Mouse (Mus musculus): ENCODE data around the gene Flnb. TPM values are rescaled to one million over a fixed set of nuclear protein-coding genes. Genes with fewer than 3 reads are reported as not detected.

Flnb gene
- total and polyA plus RNA-seq, 3 experiments = 29.5 to 74.0 (median 61.6) TPM

GRCm38 (mm10) chr14:7992158-7992557 lies 174.4 kb downstream of the Flnb start:
- peak overlapping the region in 2 of 3 experiments; percentile 56 to 68 for H3K4me3 ChIP-seq (replicated peaks in 1 of 3; ENCODE audit: low read depth in 2 of 3, low read length in 2 of 3, poor library complexity in 1 of 3)
- DNase-seq (ENCODE audit: extremely low read depth) = no peak
- peak overlapping the region; percentile 30; the same call in 1 of the 2 replicates for H3K4me2 ChIP-seq (ENCODE audit: insufficient read depth, low read depth, poor library complexity, severe bottlenecking)
- in situ Hi-C loops (cut with MboI; ENCODE audit: low pct_ligation_motif_present, low pct_unique_long_range_greater_than_20kb, low sequenced_read_pairs) = loop anchor here (10.0 kb wide), 2 partner anchors 177 to 183 kb away; partner anchors contain the start of genes Flnb and Pdhb
- peaks cover 54 to 77% of the 10 kb centered on the region in 2 experiments for H3K4me1 ChIP-seq (ENCODE audit: control insufficient read depth in 1 of 2, insufficient read depth in 2 of 2)
- H3K36me3 ChIP-seq (replicated peaks in 1 of 2; ENCODE audit: control insufficient read depth in 1 of 2, insufficient read depth in 1 of 2, low read length in 1 of 2) = peaks cover 0 to 39% of the 10 kb centered on the region in 2 experiments
- no peaks in the 10 kb centered on the region for H3K9me3 ChIP-seq (replicated peaks; ENCODE audit: low read length)
- dilution Hi-C loops (cut with MboI; ENCODE audit: extremely low pct_ligation_motif_present, extremely low pct_unique_long_range_greater_than_20kb, low sequenced_read_pairs) = no loop called here
- TF ChIP-seq MYC (IDR thresholded peaks at IDR 0.05; ENCODE audit: low read depth, low read length) = peak; percentile 71
- TF ChIP-seq IRF4 (IDR thresholded peaks at IDR 0.05; ENCODE audit: low read depth, low read length) = no peak
- no peak for TF ChIP-seq EP300 (IDR thresholded peaks at IDR 0.05; ENCODE audit: low read length)
- TF ChIP-seq ZC3H11A (IDR thresholded peaks at IDR 0.05; ENCODE audit: low read depth, low read length) = no peak
- TF ChIP-seq MAX (IDR thresholded peaks at IDR 0.05; ENCODE audit: low read length) = peak; percentile 77
- no peak overlapping the region; the same call in 1 of the 2 replicates for H3K9ac ChIP-seq (ENCODE audit: insufficient read depth, low read depth)
- no peaks in the 10 kb centered on the region for H3K79me2 ChIP-seq (replicated peaks; ENCODE audit: control insufficient read depth, extremely low read depth, insufficient read depth, poor library complexity, severe bottlenecking)
- H3K27ac ChIP-seq (ENCODE audit: insufficient read depth, low read depth) = no peak overlapping the region
- no peaks in the 10 kb centered on the region for H3K27me3 ChIP-seq (replicated peaks)

GRCm38 (mm10) chr14:7994271-7994767 lies 176.6 kb downstream of the Flnb start, which contains the start of gene Dnase1l3:
TSS of gene Dnase1l3 (minus strand) at chr14:7994573.
- DNase-seq (ENCODE audit: extremely low read depth) = peak; percentile 86
- peak; percentile 12; the same call in 1 of the 2 replicates for TF ChIP-seq USF1 (IDR thresholded peaks at IDR 0.05; ENCODE audit: low read depth, low read length)
- TF ChIP-seq ZC3H11A (IDR thresholded peaks at IDR 0.05; ENCODE audit: low read depth, low read length) = no peak
- TF ChIP-seq MXI1 (IDR thresholded peaks at IDR 0.05; ENCODE audit: low read depth, low read length) = peak; percentile 61; the same call in 1 of the 2 replicates
- 0 out of 2 replicates have a peak, but pooled peaks have one; percentile 16 for TF ChIP-seq RCOR1 (conservative IDR thresholded peaks at IDR 0.05; ENCODE audit: low read depth, low read length)
- TF ChIP-seq PAX5 (IDR thresholded peaks at IDR 0.05; ENCODE audit: low read length) = no peak
- peak; percentile 15 to 81; a peak in 2 of 4 replicates for TF ChIP-seq CTCF (conservative IDR thresholded peaks at IDR 0.05 in 1 of 2, IDR thresholded peaks at IDR 0.05 in 1 of 2; ENCODE audit: low read depth in 2 of 2, low read length in 2 of 2)
- TF ChIP-seq CHD2 (IDR thresholded peaks at IDR 0.05; ENCODE audit: low read length) = 0 out of 2 replicates have a peak, but pooled peaks have one; percentile 40
- peak; percentile 89 for TF ChIP-seq SMC3 (IDR thresholded peaks at IDR 0.05; ENCODE audit: low read depth, low read length)
- TF ChIP-seq NRF1 (IDR thresholded peaks at IDR 0.05; ENCODE audit: low read depth, low read length) = no peak; the same call in 1 of the 2 replicates
- no peak for TF ChIP-seq ZNF384 (IDR thresholded peaks at IDR 0.05; ENCODE audit: low read depth, low read length)
- no peak for TF ChIP-seq ZKSCAN1 (IDR thresholded peaks at IDR 0.05; ENCODE audit: borderline replicate concordance, low read depth, low read length)
- TF ChIP-seq MAFK (IDR thresholded peaks at IDR 0.05; ENCODE audit: insufficient replicate concordance, low read length) = peak; percentile 27; the same call in 1 of the 2 replicates
- 0 out of 2 replicates have a peak, but pooled peaks have one; percentile 41 for TF ChIP-seq KAT2A (IDR thresholded peaks at IDR 0.05; ENCODE audit: insufficient replicate concordance, low read length)
- no peak for TF ChIP-seq UBTF (IDR thresholded peaks at IDR 0.05; ENCODE audit: low read depth, low read length)
- TF ChIP-seq POLR2A (IDR thresholded peaks at IDR 0.05; ENCODE audit: low read depth, low read length) = 0 out of 2 replicates have a peak, but pooled peaks have one; percentile 36
- TF ChIP-seq USF2 (conservative IDR thresholded peaks at IDR 0.05; ENCODE audit: low read depth, low read length) = no peak; the same call in 1 of the 2 replicates
- TF ChIP-seq MAX (IDR thresholded peaks at IDR 0.05; ENCODE audit: low read length) = peak; percentile 75
- TF ChIP-seq JUN (IDR thresholded peaks at IDR 0.05; ENCODE audit: insufficient read depth, low read depth, low read length) = 0 out of 2 replicates have a peak, but pooled peaks have one; percentile 20
- TF ChIP-seq IRF4 (IDR thresholded peaks at IDR 0.05; ENCODE audit: low read depth, low read length) = peak; percentile 75
- no peak for TF ChIP-seq JUND (conservative IDR thresholded peaks at IDR 0.05; ENCODE audit: low read depth, low read length)
- TF ChIP-seq NELFE (IDR thresholded peaks at IDR 0.05; ENCODE audit: low read depth, low read length) = no peak
- peak; percentile 97 for TF ChIP-seq ETS1 (conservative IDR thresholded peaks at IDR 0.05; ENCODE audit: low read depth, low read length)
- peak; percentile 71 for TF ChIP-seq RAD21 (IDR thresholded peaks at IDR 0.05; ENCODE audit: low read depth, low read length)
- TF ChIP-seq MAZ (IDR thresholded peaks at IDR 0.05; ENCODE audit: low read depth, low read length) = peak; percentile 60; the same call in 1 of the 2 replicates
- TF ChIP-seq GABPA (IDR thresholded peaks at IDR 0.05; ENCODE audit: insufficient replicate concordance, low read depth, low read length) = no peak
- TF ChIP-seq MEF2A (IDR thresholded peaks at IDR 0.05; ENCODE audit: borderline replicate concordance, low read depth, low read length) = peak; percentile 75; the same call in 1 of the 2 replicates
- TF ChIP-seq E2F4 (IDR thresholded peaks at IDR 0.05; ENCODE audit: insufficient replicate concordance, low read depth, low read length) = no peak
- TF ChIP-seq BHLHE40 (IDR thresholded peaks at IDR 0.05; ENCODE audit: low read depth, low read length) = peak; percentile 98

More at GRCm38 (mm10) chr14:7994271-7994767, 176.6 kb downstream of the Flnb start, which contains the start of gene Dnase1l3:
- H3K4me2 ChIP-seq (ENCODE audit: insufficient read depth, low read depth, poor library complexity, severe bottlenecking) = peak within 1 kb of the TSS; percentile 80
- no peaks in the 10 kb centered on the region for H3K79me2 ChIP-seq (replicated peaks; ENCODE audit: control insufficient read depth, extremely low read depth, insufficient read depth, poor library complexity, severe bottlenecking)
- H3K36me3 ChIP-seq (replicated peaks in 1 of 2; ENCODE audit: control insufficient read depth in 1 of 2, insufficient read depth in 1 of 2, low read length in 1 of 2) = peaks cover 0 to 23% of the 10 kb centered on the region in 2 experiments
- dilution Hi-C loops (cut with MboI; ENCODE audit: extremely low pct_ligation_motif_present, extremely low pct_unique_long_range_greater_than_20kb, low sequenced_read_pairs) = no loop called here
- peak within 1 kb of the TSS; percentile 36; the same call in 1 of the 2 replicates for H3K9ac ChIP-seq (ENCODE audit: insufficient read depth, low read depth)
- in situ Hi-C loops (cut with MboI; ENCODE audit: low pct_ligation_motif_present, low pct_unique_long_range_greater_than_20kb, low sequenced_read_pairs) = loop anchor here (10.0 kb wide), 2 partner anchors 180 kb away; partner anchors contain the start of genes Flnb and Pdhb
- H3K9me3 ChIP-seq (replicated peaks; ENCODE audit: low read length) = no peaks in the 10 kb centered on the region
- peak within 1 kb of the TSS; percentile 51 to 68 (median 56) for H3K4me3 ChIP-seq (replicated peaks in 1 of 3; ENCODE audit: low read depth in 2 of 3, low read length in 2 of 3, poor library complexity in 1 of 3)
- H3K4me1 ChIP-seq (ENCODE audit: control insufficient read depth in 1 of 2, insufficient read depth in 2 of 2) = peaks cover 56 to 67% of the 10 kb centered on the region in 2 experiments
- H3K27ac ChIP-seq (ENCODE audit: insufficient read depth, low read depth) = peak within 1 kb of the TSS; percentile 77
- H3K27me3 ChIP-seq (replicated peaks) = no peaks in the 10 kb centered on the region
